Mouse (Mus musculus): ENCODE data around the gene Cnksr2.

- TF ChIP-seq CTCF (IDR thresholded peaks at IDR 0.05; ENCODE audit: low read depth) (no peak), EP300 (optimal IDR thresholded peaks at IDR 0.05) (no peak)
These were observed 93.8 kb downstream of the Cnksr2 start for GRCm38 (mm10) chrX:157949256-157949655.

All from stomach, postnatal 0 days (tissue).